Mouse (Mus musculus) C2C12 (cell line): Measurements from ENCODE around the gene Nab2.

Source experiments
- CTCF ChIP-seq: IDR thresholded peaks from one replicate; pipeline ENCODE4 v1.5.1; 2011; ENCODE audit not compliant: control insufficient read depth, insufficient read depth, insufficient read length
- MAX ChIP-seq: IDR thresholded peaks from one replicate; pipeline ENCODE4 v1.6.1; 2011; ENCODE audit warnings: mild to moderate bottlenecking, control low read depth
- MYOD1 ChIP-seq: IDR thresholded peaks from one replicate; pipeline ENCODE4 v1.6.1; 2011; ENCODE audit warnings: low read depth; ENCODE audit not compliant: control insufficient read depth, insufficient read length
- MYOG ChIP-seq: IDR thresholded peaks from one replicate; pipeline ENCODE4 v1.6.1; 2011; ENCODE audit not compliant: control insufficient read depth, insufficient read length; ENCODE audit errors: extremely low read depth
- USF1 ChIP-seq: IDR thresholded peaks from one replicate; pipeline ENCODE4 v1.6.1; 2011; ENCODE audit warnings: low read depth, mild to moderate bottlenecking, control low read depth, moderate library complexity

DNA sequence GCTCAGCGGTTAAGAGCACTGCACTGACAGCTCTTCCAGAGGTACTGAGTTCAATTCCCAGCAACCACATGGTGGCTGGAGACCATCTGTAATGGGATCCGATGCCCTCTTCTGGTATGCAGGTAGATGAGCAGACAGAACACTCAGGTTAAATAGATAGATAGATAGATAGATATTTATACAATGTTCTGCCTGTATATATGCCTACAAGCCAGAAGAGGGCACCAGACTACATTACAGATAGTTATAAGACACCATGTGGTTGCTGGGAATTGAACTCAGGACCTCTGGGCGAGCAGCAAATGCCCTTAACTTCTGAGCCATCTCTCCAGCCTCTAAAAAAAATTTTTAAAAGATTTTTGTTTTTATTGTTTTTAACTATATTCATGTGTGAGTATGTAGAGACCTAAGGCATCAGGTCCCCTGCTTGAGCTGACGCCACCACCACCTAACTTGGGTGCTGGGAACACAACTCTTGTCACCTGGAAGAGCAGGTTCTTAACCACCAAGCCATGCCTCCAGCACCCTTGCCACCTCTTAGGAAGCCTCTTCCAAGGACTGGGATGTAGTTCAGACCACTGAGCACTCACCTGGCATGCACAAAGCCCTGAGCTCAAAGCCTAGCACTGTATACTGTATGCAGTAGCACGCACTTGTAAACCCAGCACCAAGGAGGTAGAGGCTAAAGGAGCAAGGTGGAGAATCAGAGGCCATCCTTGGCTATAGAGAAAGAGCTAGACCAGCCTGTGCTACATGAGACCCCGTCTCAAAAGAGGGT, 44.7 kb downstream of the Nab2 start:
- TF ChIP-seq MAX: no peak
- TF ChIP-seq CTCF: no peak
- no peak for TF ChIP-seq MYOG
- no peak for TF ChIP-seq MYOD1
- no peak for TF ChIP-seq USF1
